Mouse (Mus musculus) intestine, embryonic 15.5 days (tissue): ENCODE results near the gene Lsm2. TPM values are rescaled to one million over a fixed set of nuclear protein-coding genes. Genes with fewer than 3 reads are reported as not detected.
"Not testable (repeated sequence)": the region's sequence is repeated elsewhere in the genome, so short reads cannot be mapped to it uniquely, and the experiment has no call there.

Experiments
- ATAC-seq: fragments of 200-750 bp; cut with Nextera tagmentation; 2 replicates; pipeline ENCODE4 v1.8.0; 2017; ENCODE audit warnings: moderate TSS enrichment, moderate library complexity
- H3K27ac ChIP-seq: fragments of 300-500 bp; sonication (generic); 2 replicates; pipeline ENCODE4 v1.5.1; 2015; ENCODE audit warnings: mild to moderate bottlenecking, inconsistent platforms
- H3K27me3 ChIP-seq: fragments of 300-500 bp; sonication (generic); replicated peaks from 2 replicates; pipeline ENCODE4 v1.6.1; 2015; ENCODE audit warnings: inconsistent platforms
- H3K36me3 ChIP-seq: fragments of 300-500 bp; sonication (generic); 2 replicates; pipeline ENCODE4 v1.6.1; 2015; ENCODE audit warnings: inconsistent platforms
- H3K4me1 ChIP-seq: fragments of 300-500 bp; sonication (generic); replicated peaks from 2 replicates; pipeline ENCODE4 v1.6.1; 2015; ENCODE audit warnings: inconsistent platforms
- H3K4me2 ChIP-seq: fragments of 300-500 bp; sonication (generic); replicated peaks from 2 replicates; pipeline ENCODE4 v1.6.1; 2015; ENCODE audit warnings: mild to moderate bottlenecking, inconsistent platforms
- H3K4me3 ChIP-seq: fragments of 300-500 bp; sonication (generic); replicated peaks from 2 replicates; pipeline ENCODE4 v1.5.1; 2015; ENCODE audit warnings: inconsistent platforms
- H3K9ac ChIP-seq: fragments of 300-500 bp; sonication (generic); 2 replicates; pipeline ENCODE4 v1.6.1; 2015; ENCODE audit warnings: inconsistent platforms
- H3K9me3 ChIP-seq: fragments of 300-500 bp; sonication (generic); 2 replicates; pipeline ENCODE4 v1.6.1; 2016; ENCODE audit warnings: inconsistent platforms
- WGBS: fragments of 180-500 bp; shearing (Covaris S2); methylation state at CpG from one replicate; pipeline ENCODE4 v1.1.7; 2015; 5-methylcytosine and 5-hydroxymethylcytosine counted together
- polyA plus RNA-seq: library from polyadenylated mRNA; unstranded; fragments of >200 nt; fragmentation: Nextera tagmentation; extraction: Ambion mirVana; gene quantifications from 2 replicates; pipeline ENCODE4 v1.2.1, GENCODE M21; 2015

Lsm2 gene
- polyA plus RNA-seq: 187 and 190 TPM in 2 replicates

- H3K27me3 ChIP-seq: no peaks in the 10 kb centered on the region
- H3K36me3 ChIP-seq: peaks cover 17% of the 10 kb centered on the region
- peak within 1 kb of the TSS; percentile 84 for H3K9ac ChIP-seq
- H3K4me2 ChIP-seq: peak within 1 kb of the TSS; percentile 74
- H3K9me3 ChIP-seq: no peaks in the 10 kb centered on the region
- WGBS: under 1% methylated on average over 58 of the region's 58 CpGs
- H3K4me1 ChIP-seq: peaks cover 17% of the 10 kb centered on the region; the same call in 1 of the 2 replicates
- H3K27ac ChIP-seq: peak within 1 kb of the TSS; percentile 99
- ATAC-seq: peak; percentile 96
- H3K4me3 ChIP-seq: peak within 1 kb of the TSS; percentile 79
Measured at GRCm38 (mm10) chr17:34981690-34982180, at the start of gene Lsm2. Gene Lsm2 (plus strand): TSS chr17:34981862.

- peaks cover 19% of the 10 kb centered on the region for H3K4me1 ChIP-seq
- ATAC-seq: no peak
- no peaks in the 10 kb centered on the region for H3K9me3 ChIP-seq
- H3K9ac ChIP-seq: peak overlapping the region; percentile 79
- H3K27me3 ChIP-seq: no peaks in the 10 kb centered on the region
- H3K27ac ChIP-seq: no peak overlapping the region
- peak overlapping the region; percentile 91 for H3K4me2 ChIP-seq
- 65% methylated on average over 8 of the region's 8 CpGs for WGBS
- peak overlapping the region; percentile 75 for H3K4me3 ChIP-seq
- H3K36me3 ChIP-seq: 0 out of 2 replicates have a peak, but pooled peaks cover 3% of the 10 kb centered on the region
Measured at GRCm38 (mm10) chr17:34932287-34932686, 49.4 kb upstream of the Lsm2 start.

GRCm38 (mm10) chr17:34934031-34934430, 47.6 kb upstream of the Lsm2 start:
- ATAC-seq: no peak
- Histone ChIP-seq H3K4me3 (no peak overlapping the region; the same call in 1 of the 2 replicates), H3K9ac (no peak overlapping the region), H3K36me3 (0 out of 2 replicates have a peak, but pooled peaks cover under 1% of the 10 kb centered on the region), H3K9me3 (no peaks in the 10 kb centered on the region), H3K27ac (no peak overlapping the region), H3K4me2 (peak overlapping the region; percentile 36), H3K4me1 (peaks cover 19% of the 10 kb centered on the region), H3K27me3 (no peaks in the 10 kb centered on the region)
- 66% methylated on average over 24 of the region's 24 CpGs for WGBS

GRCm38 (mm10) chr17:34934830-34935229, 46.8 kb upstream of the Lsm2 start:
- no peak overlapping the region for H3K27ac ChIP-seq
- H3K4me1 ChIP-seq: peaks cover 19% of the 10 kb centered on the region
- H3K4me3 ChIP-seq: no peak overlapping the region
- no peak for ATAC-seq
- no peaks in the 10 kb centered on the region for H3K27me3 ChIP-seq
- H3K9me3 ChIP-seq: no peaks in the 10 kb centered on the region
- peak overlapping the region; percentile 17; the same call in 1 of the 2 replicates for H3K9ac ChIP-seq
- 52% methylated on average over 8 of the region's 8 CpGs for WGBS
- peak overlapping the region; percentile 36; the same call in 1 of the 2 replicates for H3K4me2 ChIP-seq
- no peaks in the 10 kb centered on the region for H3K36me3 ChIP-seq

- H3K9me3 ChIP-seq: no peaks in the 10 kb centered on the region
Measured at GRCm38 (mm10) chr17:34937960-34938505, 43.6 kb upstream of the Lsm2 start.

GRCm38 (mm10) chr17:34941344-34942041, 40.2 kb upstream of the Lsm2 start:
- 9% methylated on average over 15 of the region's 15 CpGs for WGBS
- Histone ChIP-seq H3K27me3 (no peaks in the 10 kb centered on the region), H3K27ac (peak overlapping the region; percentile 13), H3K9me3 (no peaks in the 10 kb centered on the region), H3K36me3 (no peaks in the 10 kb centered on the region), H3K4me2 (peak overlapping the region; percentile 61), H3K4me3 (peak overlapping the region; percentile 24), H3K9ac (peak overlapping the region; percentile 36; the same call in 1 of the 2 replicates), H3K4me1 (peaks cover 7% of the 10 kb centered on the region; the same call in 1 of the 2 replicates)
- 0 out of 2 replicates have a peak, but pooled peaks have one; percentile 26 for ATAC-seq

More at GRCm38 (mm10) chr17:34937960-34938505, 43.6 kb upstream of the Lsm2 start:
- 78% methylated on average over 6 of the region's 6 CpGs for WGBS
- Histone ChIP-seq H3K9ac (no peak overlapping the region), H3K4me1 (peaks cover 18% of the 10 kb centered on the region), H3K27ac (no peak overlapping the region), H3K27me3 (no peaks in the 10 kb centered on the region), H3K4me2 (no peak overlapping the region), H3K36me3 (no peaks in the 10 kb centered on the region), H3K4me3 (no peak overlapping the region)
- no peak for ATAC-seq

- WGBS: 55% methylated on average over 4 of the region's 4 CpGs
- no peak overlapping the region for H3K4me3 ChIP-seq
- peak; percentile 61 for ATAC-seq
- 0 out of 2 replicates have a peak overlapping the region, but pooled peaks have one; percentile 7 for H3K4me2 ChIP-seq
- H3K9me3 ChIP-seq: no peaks in the 10 kb centered on the region
- no peak overlapping the region for H3K9ac ChIP-seq
- H3K27me3 ChIP-seq: no peaks in the 10 kb centered on the region
- peaks cover 7% of the 10 kb centered on the region; the same call in 1 of the 2 replicates for H3K4me1 ChIP-seq
- no peaks in the 10 kb centered on the region for H3K36me3 ChIP-seq
- peak overlapping the region; percentile 66 for H3K27ac ChIP-seq
Measured at GRCm38 (mm10) chr17:34943128-34943815, 38.4 kb upstream of the Lsm2 start.

- H3K9ac ChIP-seq: no peak overlapping the region
- H3K9me3 ChIP-seq: no peaks in the 10 kb centered on the region
- H3K4me2 ChIP-seq: no peak overlapping the region
- H3K4me1 ChIP-seq: peaks cover 7% of the 10 kb centered on the region; the same call in 1 of the 2 replicates
- H3K27me3 ChIP-seq: no peaks in the 10 kb centered on the region
- H3K36me3 ChIP-seq: no peaks in the 10 kb centered on the region
- 0 out of 2 replicates have a peak overlapping the region, but pooled peaks have one; percentile 22 for H3K27ac ChIP-seq
- ATAC-seq: no peak
- H3K4me3 ChIP-seq: no peak overlapping the region
Measured at GRCm38 (mm10) chr17:34944362-34944761, 37.3 kb upstream of the Lsm2 start.

- H3K4me2 ChIP-seq: no peak overlapping the region
- peaks cover 8% of the 10 kb centered on the region for H3K36me3 ChIP-seq
- no peaks in the 10 kb centered on the region for H3K27me3 ChIP-seq
- no peak overlapping the region for H3K4me3 ChIP-seq
- H3K4me1 ChIP-seq: peaks cover 11% of the 10 kb centered on the region; the same call in 1 of the 2 replicates
- no peak overlapping the region for H3K9ac ChIP-seq
- no peak overlapping the region for H3K27ac ChIP-seq
- WGBS: 82% methylated on average over 5 of the region's 5 CpGs
- ATAC-seq: no peak
- H3K9me3 ChIP-seq: no peaks in the 10 kb centered on the region
Measured at GRCm38 (mm10) chr17:34946486-34947140, 35.0 kb upstream of the Lsm2 start.

- H3K4me1 ChIP-seq: peaks cover 7% of the 10 kb centered on the region; the same call in 1 of the 2 replicates
- H3K9me3 ChIP-seq: no peaks in the 10 kb centered on the region
- no peak overlapping the region for H3K9ac ChIP-seq
- H3K4me3 ChIP-seq: no peak overlapping the region
- no peaks in the 10 kb centered on the region for H3K27me3 ChIP-seq
- ATAC-seq: no peak
- no peak overlapping the region for H3K27ac ChIP-seq
- H3K4me2 ChIP-seq: no peak overlapping the region
- peaks cover 8% of the 10 kb centered on the region for H3K36me3 ChIP-seq
- 19% methylated on average over 8 of the region's 8 CpGs for WGBS
Measured at GRCm38 (mm10) chr17:34947606-34948005, 34.1 kb upstream of the Lsm2 start.

GRCm38 (mm10) chr17:34948721-34949552, 32.7 kb upstream of the Lsm2 start:
- ATAC-seq, H3K9ac ChIP-seq, H3K4me2 ChIP-seq, H3K4me1 ChIP-seq, H3K36me3 ChIP-seq, H3K4me3 ChIP-seq, H3K9me3 ChIP-seq, H3K27me3 ChIP-seq: not testable (repeated sequence)
- peak overlapping the region; percentile 82 for H3K27ac ChIP-seq
- 58% methylated on average over 9 of the region's 9 CpGs for WGBS
